Mouse (Mus musculus) kidney, postnatal 10 days (tissue): ENCODE data around the gene Nup62.

Experiments used
- DNase-seq: peaks from one replicate; pipeline ENCODE4 v3.0.0; 2021; ENCODE audit warnings: mixed read lengths

Gene Nup62

GRCm38 (mm10) chr7:44849416-44850111 is 33.7 kb downstream of the Nup62 start:
- peak; percentile 95 for DNase-seq

- peak; percentile 92 for DNase-seq
Observed at GRCm38 (mm10) chr7:44850146-44850545, 34.3 kb downstream of the Nup62 start.

- DNase-seq = no peak
Observed at GRCm38 (mm10) chr7:44850789-44851624, 35.1 kb downstream of the Nup62 start.

- DNase-seq = no peak
Observed at GRCm38 (mm10) chr7:44851625-44852234, 35.8 kb downstream of the Nup62 start.

DNA sequence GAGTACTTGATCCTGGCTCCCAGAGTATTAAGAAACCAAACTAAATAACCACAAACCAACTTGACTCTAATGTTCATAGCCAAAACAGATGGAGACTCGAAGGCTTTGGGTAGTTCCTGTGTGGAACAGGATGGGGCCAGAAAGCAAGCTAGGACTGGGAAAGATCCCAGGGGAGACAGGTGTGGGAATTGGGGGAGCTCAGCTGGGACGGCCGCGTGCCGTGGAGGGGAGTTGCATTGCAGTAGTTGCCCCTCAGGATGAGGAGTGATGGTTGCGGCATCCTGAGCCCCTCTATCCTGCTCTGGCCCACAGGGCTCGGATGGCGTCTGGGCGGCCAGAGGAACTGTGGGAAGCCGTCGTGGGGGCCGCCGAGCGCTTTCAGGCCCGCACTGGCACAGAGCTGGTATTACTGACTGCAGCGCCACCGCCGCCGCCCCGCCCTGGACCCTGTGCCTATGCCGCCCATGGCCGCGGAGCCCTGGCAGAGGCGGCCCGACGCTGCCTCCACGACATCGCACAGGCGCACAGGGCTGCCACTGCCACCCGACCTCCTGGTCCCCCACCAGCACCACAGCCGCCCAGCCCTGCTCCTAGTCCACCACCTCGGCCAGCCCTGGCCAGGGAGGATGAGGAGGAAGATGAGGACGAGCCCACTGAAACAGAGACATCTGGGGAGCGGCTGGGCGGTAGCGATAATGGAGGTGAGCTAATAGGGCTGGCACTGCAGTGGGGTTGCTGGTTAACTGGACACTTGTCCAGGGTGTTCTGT is 36.6 kb downstream of the Nup62 start:
- no peak for DNase-seq

GRCm38 (mm10) chr7:44853065-44853464 is 37.2 kb downstream of the Nup62 start:
- DNase-seq = no peak

GRCm38 (mm10) chr7:44853596-44854355 is 37.9 kb downstream of the Nup62 start:
- peak; percentile 54 for DNase-seq

DNA sequence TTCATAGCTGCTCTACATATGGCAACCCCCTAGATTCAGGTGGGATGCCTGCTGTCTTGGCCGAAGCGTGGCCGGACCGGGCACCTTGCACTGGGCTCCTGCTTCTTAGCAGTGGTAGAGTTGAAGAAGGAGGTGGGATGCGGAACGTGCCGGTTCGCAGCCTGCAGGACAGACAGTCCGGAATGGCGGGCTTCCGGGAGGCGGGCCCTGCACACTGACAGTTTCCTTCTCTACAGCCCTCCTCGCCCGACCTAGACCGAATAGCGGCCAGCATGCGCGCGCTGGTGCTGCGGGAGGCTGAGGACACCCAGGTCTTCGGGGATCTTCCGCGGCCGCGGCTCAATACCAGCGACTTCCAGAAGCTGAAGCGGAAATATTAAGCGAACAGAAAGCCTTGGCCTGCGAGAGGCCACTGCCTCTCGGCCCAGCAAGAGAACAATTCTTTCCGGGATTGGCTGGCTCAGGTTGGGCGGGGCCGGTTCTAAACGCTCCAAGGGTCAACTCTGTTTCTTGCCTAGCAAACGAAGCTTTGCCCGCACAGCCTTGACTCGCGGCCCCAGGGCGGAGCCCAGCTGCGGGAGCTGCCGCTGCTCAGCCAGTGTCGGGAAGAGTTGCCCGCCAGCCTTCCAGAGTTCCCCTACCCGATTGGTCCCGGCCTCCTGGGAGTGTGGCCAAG is 38.6 kb downstream of the Nup62 start:
- peak; percentile 93 for DNase-seq

DNA sequence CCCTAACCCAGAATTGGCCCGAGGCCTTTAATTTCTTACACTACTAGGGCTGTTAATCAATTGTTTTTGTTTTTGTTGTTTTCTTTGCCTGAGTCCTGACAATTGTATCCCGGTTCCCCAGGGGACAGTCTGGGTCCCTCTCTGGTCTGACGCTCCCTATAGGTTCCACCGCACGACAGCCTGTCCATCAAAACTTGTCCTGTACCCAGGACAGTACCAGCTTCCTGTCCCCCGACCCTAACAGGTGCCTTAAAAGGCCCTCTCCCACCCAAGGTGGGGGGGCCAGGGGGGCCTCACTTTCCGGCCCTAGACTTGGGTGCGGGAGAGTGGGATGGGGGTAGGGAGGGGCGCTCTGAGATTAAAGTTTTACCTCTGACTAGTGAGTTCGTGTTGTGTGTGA is 39.1 kb downstream of the Nup62 start:
- DNase-seq = peak; percentile 46

- DNase-seq = no peak
Observed at GRCm38 (mm10) chr7:44856265-44856916, 40.5 kb downstream of the Nup62 start.

DNA sequence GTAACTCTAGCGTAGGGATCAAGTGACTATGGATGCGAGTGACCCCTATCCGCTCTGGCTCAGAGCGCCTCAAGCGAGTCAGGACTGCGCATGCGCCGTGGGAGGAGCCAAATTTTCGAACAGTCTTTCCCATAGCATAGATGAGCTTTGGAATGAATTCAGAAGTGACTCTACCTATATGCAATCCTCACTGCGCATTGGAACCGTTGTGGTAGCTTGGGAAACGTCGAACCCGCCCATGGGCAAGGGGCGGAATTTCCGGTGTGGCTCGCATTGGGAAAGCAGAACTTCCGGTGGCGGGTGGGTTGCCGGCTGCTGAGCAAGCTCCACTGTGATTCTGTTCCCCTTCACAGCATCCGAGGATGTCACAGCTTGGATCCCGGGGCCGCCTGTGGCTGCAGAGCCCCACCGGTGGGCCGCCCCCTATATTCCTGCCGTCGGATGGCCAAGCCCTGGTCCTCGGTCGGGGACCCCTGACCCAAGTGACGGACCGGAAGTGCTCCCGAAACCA is 41.2 kb downstream of the Nup62 start, which contains the start of gene Pnkp:
Pnkp (plus strand) TSS at position 98 of the 511 bp plus-strand sequence.
- DNase-seq = peak; percentile 89

DNA sequence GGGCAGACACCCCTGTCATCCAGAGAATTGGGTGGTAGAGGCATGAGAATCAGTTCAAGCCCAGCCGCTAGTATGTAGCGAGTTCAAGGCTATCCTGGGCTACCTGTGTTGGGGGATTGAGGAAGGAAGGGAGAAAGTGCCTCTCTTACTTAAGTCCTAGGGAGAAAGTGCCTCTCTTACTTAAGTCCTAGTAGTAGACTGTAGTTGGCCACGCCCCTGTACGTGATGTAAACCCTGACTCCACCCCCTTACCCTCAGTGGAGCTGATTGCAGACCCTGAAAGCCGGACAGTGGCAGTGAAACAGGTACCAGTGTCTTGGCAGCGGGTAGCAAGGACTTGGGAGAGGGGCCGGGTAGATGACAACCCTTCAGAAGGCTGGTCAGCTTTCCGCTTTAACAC is 42.0 kb downstream of the Nup62 start:
- peak; percentile 60 for DNase-seq

DNA sequence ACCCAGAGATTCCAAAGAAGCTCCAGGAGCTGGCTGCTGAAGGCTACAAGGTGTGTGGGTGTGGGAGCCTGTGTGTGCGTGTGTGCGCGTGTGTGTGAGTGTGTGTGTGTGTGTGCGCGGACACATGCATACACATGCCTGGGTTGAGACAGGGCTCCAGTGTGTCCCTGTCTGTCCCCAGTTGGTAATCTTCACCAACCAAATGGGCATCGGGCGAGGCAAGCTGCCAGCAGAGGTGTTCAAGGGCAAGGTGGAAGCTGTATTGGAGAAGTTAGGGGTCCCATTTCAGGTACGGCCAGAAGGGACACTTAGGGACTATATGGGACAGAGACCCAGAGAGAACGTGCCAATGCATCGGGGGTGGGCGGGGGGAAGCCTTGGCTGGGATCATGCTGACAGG is 44.0 kb downstream of the Nup62 start:
- no peak for DNase-seq

DNA sequence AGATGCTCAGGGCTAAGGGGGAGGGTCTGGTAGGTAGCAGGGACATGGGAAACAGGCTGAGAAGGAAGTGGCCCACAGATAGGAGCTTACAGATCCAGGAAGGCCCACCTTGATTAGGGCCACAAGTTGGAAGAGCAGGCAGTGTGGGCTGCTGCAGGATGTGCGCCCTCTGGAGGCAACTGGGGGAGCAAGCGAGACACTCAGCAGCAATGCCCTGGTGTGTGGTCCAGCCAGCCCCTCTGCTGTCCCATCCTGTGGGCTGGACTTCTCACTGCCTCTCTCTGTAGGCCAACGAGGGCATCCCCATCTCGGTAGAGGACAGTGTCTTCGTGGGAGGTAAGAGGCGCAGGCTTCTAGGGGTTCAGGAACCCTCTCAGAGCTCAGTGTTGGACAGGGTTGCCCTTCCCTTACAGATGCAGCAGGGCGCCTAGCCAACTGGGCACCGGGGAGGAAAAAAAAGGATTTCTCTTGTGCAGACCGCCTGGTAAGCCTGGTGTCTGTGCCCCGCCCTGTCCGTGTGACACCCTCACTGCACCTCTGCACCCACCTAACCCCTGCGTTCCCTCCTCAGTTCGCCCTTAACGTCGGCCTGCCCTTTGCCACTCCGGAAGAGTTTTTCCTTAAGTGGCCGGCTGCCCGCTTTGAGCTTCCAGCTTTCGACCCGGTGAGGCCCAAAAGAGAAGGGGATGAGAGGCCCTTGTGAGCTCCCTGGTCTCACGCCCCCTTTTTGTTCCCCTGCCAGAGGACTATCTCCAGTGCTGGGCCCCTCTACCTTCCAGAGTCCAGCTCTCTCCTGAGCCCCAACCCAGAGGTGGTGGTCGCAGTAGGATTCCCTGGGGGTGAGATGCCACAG is 44.9 kb downstream of the Nup62 start:
- peak; percentile 88 for DNase-seq

DNA sequence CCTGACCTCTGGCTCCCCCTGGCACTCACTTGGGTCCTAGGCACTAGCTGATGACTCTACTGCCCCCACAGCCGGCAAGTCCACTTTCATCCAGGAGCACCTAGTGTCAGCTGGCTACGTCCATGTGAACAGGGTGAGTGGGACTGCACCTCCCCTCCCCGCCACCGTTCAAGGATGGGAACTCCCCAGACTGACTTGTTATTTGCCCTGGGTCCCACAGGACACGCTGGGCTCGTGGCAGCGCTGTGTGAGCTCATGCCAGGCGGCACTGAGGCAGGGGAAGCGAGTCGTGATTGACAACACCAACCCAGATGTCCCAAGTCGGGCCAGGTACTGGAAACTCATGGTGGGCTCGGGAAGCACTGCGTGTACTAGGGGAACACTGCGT is 45.5 kb downstream of the Nup62 start:
- DNase-seq = no peak

- no peak for DNase-seq
Observed at GRCm38 (mm10) chr7:44862434-44862833, 46.5 kb downstream of the Nup62 start.

DNA sequence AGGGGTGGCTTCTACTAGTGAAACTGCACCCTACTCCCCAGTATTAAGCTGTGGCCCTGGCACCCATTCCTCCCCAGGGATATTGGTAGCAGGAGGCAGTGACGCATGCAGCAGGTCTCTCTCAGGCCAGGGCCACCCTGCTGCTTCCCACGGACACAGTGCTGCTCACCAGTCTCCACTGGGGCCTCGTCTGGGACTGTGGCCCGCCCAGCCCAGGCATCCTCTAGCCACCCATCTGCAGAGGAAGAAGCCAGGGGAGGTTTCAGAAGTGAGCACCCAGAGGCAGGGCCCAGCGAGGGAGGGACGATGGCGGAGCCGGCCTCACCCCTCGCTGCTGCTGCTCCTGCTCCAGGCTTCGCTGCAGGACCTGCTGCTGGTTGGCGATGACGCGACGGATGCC is 47.3 kb downstream of the Nup62 start:
- DNase-seq = no peak

GRCm38 (mm10) chr7:44863982-44864494 is 48.1 kb downstream of the Nup62 start:
- DNase-seq = no peak
